11 mouse cellular contexts compared by ENCODE assay signal in the genomic region with DNA sequence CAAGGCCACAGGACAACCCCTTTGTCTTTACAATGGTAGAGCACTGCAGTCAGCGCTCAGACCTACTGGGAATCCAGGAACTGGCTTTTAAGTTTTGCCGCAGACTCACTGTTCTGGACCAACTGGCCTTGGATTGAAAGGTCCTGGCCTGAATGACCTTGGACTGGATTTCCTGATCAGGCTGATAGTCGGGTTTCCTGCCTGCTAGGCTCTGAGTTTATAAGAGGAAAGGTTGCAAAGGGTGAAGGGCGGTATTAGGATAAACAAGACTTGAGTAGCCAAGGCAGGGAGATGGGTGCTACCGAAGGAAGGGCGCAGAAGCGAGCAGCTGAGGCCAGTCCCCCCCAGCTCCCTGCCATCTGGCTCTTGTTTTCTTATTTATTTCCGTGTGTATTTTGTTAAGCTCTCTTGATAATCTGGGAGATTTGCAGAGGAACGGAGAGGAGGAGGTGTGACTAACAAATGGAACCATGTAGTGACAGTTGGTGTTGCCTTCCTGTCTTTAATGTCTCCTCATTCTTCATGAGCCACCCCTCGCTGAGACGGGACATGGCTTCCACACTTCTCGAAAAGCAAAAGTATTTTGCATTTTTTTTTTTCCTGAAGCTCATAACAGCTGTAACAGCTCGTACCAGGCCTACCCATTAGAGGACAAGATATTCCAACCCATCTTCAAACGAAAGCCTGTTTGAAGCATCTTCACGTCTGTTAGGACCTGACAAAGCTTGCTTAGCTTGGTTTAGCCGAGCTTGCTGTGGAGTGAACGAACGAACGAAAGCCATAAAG.
DNase-seq lines count a peak whose midpoint lies in the region; ATAC-seq lines count a peak whose summit lies in the region.
"Had no signal": no experiment of that assay in that cellular context is flagged by ENCODE, and none has a peak within 500 bp of the region (broad histone marks: within the 10 kb centered on the region; RNA-seq: fewer than 3 reads in every experiment).

No protein-coding gene starts in this region.

- peak; percentile 8 for DNase-seq in ovary, adult 18-20 months (ENCODE audit: low spot score)
- no peak for DNase-seq in ovary, postnatal 36 days (ENCODE audit: low spot score)
- DNase-seq in embryo, embryonic 10 days (ENCODE audit: low spot score): peak; percentile 67
- DNase-seq in gastrocnemius, adult 8-10 months (ENCODE audit: low spot score in 2 of 2): no peak
- DNase-seq: cerebellum, adult 9-11 months had no signal

- ATAC-seq in liver, embryonic 12.5 days: peak; percentile 24; the same call in 1 of the 2 replicates
- ATAC-seq in neutrophil, adult 5-6 weeks (ENCODE audit: extremely low read depth, insufficient number of reproducible peaks, low FRiP score, poor library complexity, severe bottlenecking): peak; percentile 27
- no peak for ATAC-seq in erythroid progenitor cell, adult 5-6 weeks (replicated peaks; ENCODE audit: low FRiP score, poor library complexity, severe bottlenecking)
- no peak; the same call in 1 of the 2 replicates for ATAC-seq in monocyte, adult 5-6 weeks (replicated peaks; ENCODE audit: insufficient number of reproducible peaks, low FRiP score, low TSS enrichment, poor library complexity, severe bottlenecking)

- no peaks in the 10 kb centered on the region for H3K27me3 ChIP-seq in liver, embryonic 12.5 days (replicated peaks)
- H3K27me3 ChIP-seq: hindbrain, embryonic 15.5 days; limb, embryonic 15.5 days had no signal

- 25% methylated on average over 19 of the region's 19 CpGs for WGBS in liver, embryonic 12.5 days (ENCODE audit: insufficient replicate concordance)

- H3K4me3 ChIP-seq in liver, embryonic 12.5 days: no peak overlapping the region
- H3K4me3 ChIP-seq: hindbrain, embryonic 15.5 days; limb, embryonic 15.5 days had no signal

- H3K4me2 ChIP-seq in liver, embryonic 12.5 days: peak overlapping the region; percentile 27
- H3K4me2 ChIP-seq: hindbrain, embryonic 15.5 days; limb, embryonic 15.5 days had no signal

- peaks cover 7% of the 10 kb centered on the region; the same call in 1 of the 2 replicates for H3K4me1 ChIP-seq in liver, embryonic 12.5 days
- H3K4me1 ChIP-seq: hindbrain, embryonic 15.5 days; limb, embryonic 15.5 days had no signal

- no peak overlapping the region for H3K27ac ChIP-seq in liver, embryonic 12.5 days
- H3K27ac ChIP-seq: hindbrain, embryonic 15.5 days; limb, embryonic 15.5 days had no signal

- H3K36me3 ChIP-seq in liver, embryonic 12.5 days: no peaks in the 10 kb centered on the region
- H3K36me3 ChIP-seq: hindbrain, embryonic 15.5 days; limb, embryonic 15.5 days had no signal

- H3K9me3 ChIP-seq in liver, embryonic 12.5 days (replicated peaks): no peaks in the 10 kb centered on the region
- H3K9me3 ChIP-seq: hindbrain, embryonic 15.5 days; limb, embryonic 15.5 days had no signal

- no peak overlapping the region for H3K9ac ChIP-seq in liver, embryonic 12.5 days
- H3K9ac ChIP-seq: hindbrain, embryonic 15.5 days; limb, embryonic 15.5 days had no signal

Comparison
In these comparisons a context has a peak if more than half of its experiments do, and no peak if none do; other contexts are left out.
1. DNase-seq: peak in ovary, adult 18-20 months (single experiment) and embryo, embryonic 10 days (single experiment); none in ovary, postnatal 36 days (single experiment) and gastrocnemius, adult 8-10 months (0 of 2).
2. ATAC-seq: peak in liver, embryonic 12.5 days (single experiment) and neutrophil, adult 5-6 weeks (single experiment); none in erythroid progenitor cell, adult 5-6 weeks (single experiment) and monocyte, adult 5-6 weeks (single experiment).